Mouse (Mus musculus) brain, embryonic 14.5 days (tissue): ENCODE measurements around the gene Tas2r119. TPM values are rescaled to one million over a fixed set of nuclear protein-coding genes. Genes with fewer than 3 reads are reported as not detected.

Experiments
- DNase-seq: peaks from one replicate; pipeline ENCODE4 v3.0.0-alpha.2; 2011; ENCODE audit warnings: low read depth
- CTCF ChIP-seq: fragments of 200-500 bp; IDR thresholded peaks from 2 replicates; pipeline ENCODE4 v1.5.1; 2012; ENCODE audit warnings: inconsistent platforms, mild to moderate bottlenecking, moderate library complexity, borderline replicate concordance; ENCODE audit not compliant: insufficient read depth, insufficient read length; ENCODE audit errors: extremely low read depth
- POLR2A ChIP-seq: fragments of 200-500 bp; IDR thresholded peaks from 2 replicates; pipeline ENCODE4 v1.6.1; 2012; ENCODE audit warnings: mild to moderate bottlenecking, inconsistent platforms, borderline replicate concordance; ENCODE audit not compliant: poor library complexity, insufficient read depth, insufficient read length, severe bottlenecking; ENCODE audit errors: extremely low read depth
- polyA plus RNA-seq: library from polyadenylated mRNA; depleted of rRNA; stranded (reverse); fragments of >200 nt; gene quantifications from 2 replicates; pipeline ENCODE4 v1.2.3, GENCODE M21; 2012; rRNA removed

Tas2r119 gene
- polyA plus RNA-seq, result not detected in 2 replicates

DNA sequence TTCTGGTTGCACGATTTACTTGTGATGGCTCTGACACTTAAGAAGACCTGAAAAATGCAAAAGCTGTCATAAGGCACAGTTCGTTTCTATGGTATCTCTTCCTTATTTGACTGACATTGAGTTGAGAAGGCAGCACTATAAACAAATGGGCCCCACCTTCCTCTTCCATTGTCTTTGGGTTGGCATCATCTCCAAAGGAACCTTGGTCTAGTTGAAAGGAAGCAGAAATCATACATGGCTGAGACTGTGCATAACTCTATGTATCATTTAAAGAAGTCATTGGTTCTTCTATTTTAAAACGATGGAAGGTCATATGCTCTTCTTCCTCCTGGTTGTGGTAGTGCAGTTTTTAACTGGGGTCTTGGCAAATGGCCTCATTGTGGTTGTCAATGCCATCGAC, at the start of gene Tas2r119:
Tas2r119 (plus strand) TSS at position 301 of the 400 bp plus-strand sequence.
- no peak for TF ChIP-seq CTCF
- DNase-seq, result no peak

- no peak for DNase-seq
- TF ChIP-seq POLR2A (no peak), CTCF (no peak)
Measured at GRCm38 (mm10) chr15:32132315-32132714, 44.8 kb upstream of the Tas2r119 start.

DNA sequence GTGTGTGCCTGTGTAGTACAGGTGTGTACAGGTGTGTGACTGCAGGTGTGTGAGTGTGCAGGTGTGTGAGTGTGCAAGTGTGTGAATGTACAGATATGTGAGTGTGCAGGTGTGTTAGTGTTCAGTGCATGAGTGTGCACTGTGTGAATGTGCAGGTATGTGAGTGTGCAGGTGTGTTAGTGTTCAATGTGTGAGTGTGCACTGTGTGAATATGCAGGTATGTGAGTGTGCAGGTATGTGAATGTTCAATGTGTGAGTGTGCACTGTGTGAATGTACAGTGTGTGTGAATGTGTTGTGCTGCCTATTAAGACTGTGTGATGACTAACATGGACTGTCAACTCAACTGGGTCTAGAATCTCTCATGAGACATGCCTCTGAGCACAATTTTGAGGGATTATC, 35.4 kb upstream of the Tas2r119 start:
- DNase-seq, result no peak
- TF ChIP-seq POLR2A (no peak), CTCF (no peak)

DNA sequence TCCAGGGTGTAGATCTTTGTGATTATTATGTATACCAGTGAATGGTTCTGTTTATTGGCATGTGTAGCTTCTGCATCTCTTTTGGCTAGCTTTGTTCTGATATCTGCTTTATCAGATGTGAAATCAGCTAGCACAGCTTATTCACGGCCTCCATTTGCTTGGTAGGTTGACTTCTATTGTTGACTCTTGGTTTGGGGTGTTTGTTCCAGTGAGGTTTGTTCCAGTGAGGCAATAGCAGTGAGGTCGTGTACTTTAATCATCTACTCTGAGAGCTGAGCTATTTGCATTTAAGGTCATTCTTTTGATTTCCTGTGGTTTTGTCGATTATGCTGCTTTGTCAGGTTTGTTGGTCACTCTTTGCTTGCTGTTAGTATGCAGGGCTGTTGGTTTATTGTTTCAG, 32.8 kb upstream of the Tas2r119 start:
- TF ChIP-seq POLR2A (no peak), CTCF (no peak)
- DNase-seq, result no peak

GRCm38 (mm10) chr15:32153404-32153803, 23.7 kb upstream of the Tas2r119 start:
- TF ChIP-seq POLR2A, result no peak
- TF ChIP-seq CTCF, result no peak
- DNase-seq, result peak; percentile 15

DNA sequence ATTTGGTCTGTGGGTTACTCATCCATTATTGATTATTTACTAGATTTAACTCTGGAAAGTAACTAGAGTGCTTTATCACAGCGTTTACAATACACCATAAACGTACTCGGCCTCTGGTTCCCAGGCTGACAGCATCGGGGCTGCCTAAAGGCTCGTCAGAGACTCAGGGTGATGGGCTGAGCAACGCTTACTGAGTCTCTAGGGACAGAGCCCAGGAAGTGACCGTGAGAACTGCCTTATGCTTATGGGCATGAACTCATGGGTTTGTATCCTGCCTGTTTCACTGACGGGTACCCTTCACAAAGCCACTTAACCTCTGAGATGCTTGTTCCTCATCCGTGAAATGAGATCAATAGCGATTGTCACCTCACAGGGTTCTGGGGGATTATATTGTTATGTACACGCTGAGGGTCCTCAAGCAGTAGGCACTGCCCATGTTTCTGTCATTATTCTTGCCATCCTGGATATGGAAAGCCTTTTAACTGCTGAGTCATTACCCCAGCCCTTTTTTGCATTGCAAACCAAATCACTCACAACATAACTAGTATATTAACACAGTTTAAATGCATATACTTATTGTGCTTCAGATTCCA, 23.1 kb upstream of the Tas2r119 start:
- TF ChIP-seq POLR2A (no peak), CTCF (no peak)

DNA sequence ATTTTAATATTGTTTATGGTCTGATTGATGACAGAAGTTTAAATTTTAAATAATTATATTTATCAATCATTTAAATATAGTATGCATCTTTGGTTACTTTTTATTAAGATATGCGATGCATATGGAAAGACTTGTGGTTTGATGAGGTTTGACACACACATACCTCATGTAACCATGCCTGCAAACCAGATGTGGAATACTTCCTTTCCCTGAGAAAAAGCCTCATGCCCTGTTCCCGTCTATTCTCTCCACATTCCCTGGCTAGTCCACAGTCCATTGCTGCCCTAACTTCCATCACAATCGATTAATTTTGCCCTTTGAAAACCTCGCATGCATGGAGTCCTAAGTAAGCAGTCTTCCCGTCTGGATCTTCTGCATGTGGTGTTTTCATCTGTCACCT, 21.0 kb upstream of the Tas2r119 start:
- DNase-seq, result no peak
- no peak for TF ChIP-seq POLR2A
- TF ChIP-seq CTCF, result no peak

More for the DNA sequence above, 23.1 kb upstream of the Tas2r119 start:
- peak; percentile 18 for DNase-seq

DNA sequence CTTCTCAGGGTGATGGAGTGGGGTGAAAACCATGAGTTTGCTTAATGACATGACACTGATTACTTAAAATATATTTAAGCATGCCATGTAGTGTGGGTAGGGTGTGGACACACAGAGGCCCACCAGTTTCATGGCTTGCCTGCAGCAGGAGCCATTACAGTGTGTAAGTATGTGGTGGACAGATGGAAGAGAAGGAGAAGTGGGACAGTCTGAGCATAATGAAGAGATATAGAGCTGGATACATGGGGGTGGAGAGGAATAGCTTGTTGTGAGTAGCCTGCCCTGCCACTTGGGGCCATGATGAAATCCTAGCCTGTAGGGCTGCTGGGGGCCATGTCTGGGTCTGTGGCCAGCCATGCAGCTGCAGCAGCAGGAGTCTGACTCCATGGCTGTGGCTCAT, 16.8 kb upstream of the Tas2r119 start:
- DNase-seq, result no peak
- no peak for TF ChIP-seq POLR2A
- no peak for TF ChIP-seq CTCF

GRCm38 (mm10) chr15:32171764-32172163, 5.3 kb upstream of the Tas2r119 start:
- DNase-seq, result peak; percentile 78
- TF ChIP-seq POLR2A (no peak), CTCF (no peak)

GRCm38 (mm10) chr15:32172175-32172987, 4.7 kb upstream of the Tas2r119 start:
- TF ChIP-seq CTCF, result no peak
- no peak for TF ChIP-seq POLR2A
- peak; percentile 95 for DNase-seq

- TF ChIP-seq POLR2A, result no peak
- no peak for DNase-seq
Measured at GRCm38 (mm10) chr15:32172988-32173329, 4.1 kb upstream of the Tas2r119 start.

DNA sequence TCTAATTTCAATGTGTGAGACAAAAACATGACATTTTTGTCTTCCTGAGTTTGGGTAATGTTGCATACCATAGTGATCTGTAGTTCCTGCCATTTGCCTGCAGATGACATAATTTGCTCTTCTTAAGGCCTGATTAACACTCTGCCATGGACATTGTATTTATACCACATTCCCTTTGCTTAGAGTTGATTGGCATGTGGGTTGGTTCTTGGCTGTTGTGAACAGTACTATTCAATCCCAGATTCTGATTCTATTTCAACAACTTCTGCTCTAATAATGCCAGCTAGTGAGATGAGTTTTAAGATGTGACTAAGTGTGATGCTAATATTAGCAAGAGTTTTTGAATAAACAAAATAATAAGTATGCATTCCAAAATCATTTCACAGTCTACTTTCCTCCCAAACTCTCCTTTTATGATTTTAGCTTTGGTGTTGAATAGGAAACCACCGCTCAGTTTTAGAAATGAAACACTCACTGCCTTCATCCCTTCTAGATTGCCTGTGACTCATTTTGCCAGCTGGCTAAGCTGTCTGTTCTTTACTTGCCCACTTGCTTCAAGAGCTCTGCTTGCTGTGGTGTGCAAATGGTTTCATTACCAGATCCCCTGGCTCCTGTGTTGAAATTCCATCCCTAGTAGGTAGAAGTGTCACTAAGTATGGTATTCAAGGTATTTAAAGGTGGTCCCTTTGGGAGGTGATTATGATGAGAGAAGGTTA, 3.1 kb downstream of the Tas2r119 start:
- no peak for DNase-seq
- no peak for TF ChIP-seq POLR2A
- TF ChIP-seq CTCF, result no peak

GRCm38 (mm10) chr15:32182026-32182425, 4.9 kb downstream of the Tas2r119 start:
- no peak for DNase-seq
- no peak for TF ChIP-seq POLR2A
- TF ChIP-seq CTCF, result no peak
